Mouse (Mus musculus) CD8-positive naive resting alpha-beta T cell, adult 2 months (primary cell): ENCODE data around the gene Gpr150.

Experiments used
- DNase-seq, 2 experiments: peaks; one replicate each; pipeline ENCODE4 v3.0.0; 2022; ENCODE audit warnings: low read depth in 2 of 2, low spot score in 2 of 2

Gene Gpr150

DNA sequence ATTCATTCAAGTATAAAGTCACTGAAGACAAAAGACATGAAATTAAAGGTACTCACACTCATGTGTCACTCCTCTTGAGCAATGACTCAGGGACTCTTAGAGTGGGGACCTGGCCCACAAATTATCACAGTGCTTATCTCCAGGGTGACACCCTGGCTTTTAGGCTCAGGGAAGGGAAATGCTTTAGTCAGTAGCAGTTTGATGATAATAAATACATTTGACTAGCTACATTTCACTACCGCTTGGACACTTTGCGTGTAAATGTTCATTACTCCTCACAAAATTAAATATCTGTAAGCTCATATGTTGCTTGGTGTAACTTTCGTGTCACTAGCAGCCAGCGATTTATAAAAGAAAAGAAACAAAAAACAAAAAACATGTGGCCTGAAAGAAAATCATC lies 39.3 kb downstream of the Gpr150 start:
- DNase-seq, result no peak

DNA sequence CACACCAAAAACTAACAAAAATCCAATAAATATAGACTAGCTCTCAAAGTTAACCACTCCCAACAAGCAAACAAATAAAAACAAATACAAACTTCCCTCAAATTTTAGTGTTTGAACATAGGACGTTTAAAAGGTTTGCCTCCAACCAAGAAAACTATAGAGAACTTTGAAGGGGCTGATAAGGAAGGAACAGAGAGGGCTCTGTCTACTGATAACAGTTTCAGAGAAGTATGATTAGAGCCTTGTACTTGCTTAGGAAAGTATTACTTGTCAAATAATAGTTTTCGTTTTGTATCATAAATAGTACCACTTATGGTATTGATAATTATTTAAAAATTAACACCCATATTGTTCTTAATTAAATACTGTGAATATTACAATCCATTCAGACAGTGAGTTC lies 42.3 kb downstream of the Gpr150 start:
- no peak for DNase-seq
